In genomic region chr10:128335582-128335981, GRCm38 (mm10) we compare ENCODE assay signal across 8 mouse cellular contexts. TPM values are rescaled to one million over a fixed set of nuclear protein-coding genes. Genes with fewer than 3 reads are reported as not detected.
DNase-seq lines count a peak whose midpoint lies in the region; ATAC-seq and TF ChIP-seq lines count a peak whose summit lies in the region.
"Had no signal": no experiment of that assay in that cellular context is flagged by ENCODE, and none has a peak within 500 bp of the region (broad histone marks: within the 10 kb centered on the region; RNA-seq: fewer than 3 reads in every experiment).

No protein-coding gene starts in this region.

- H3K36me3 ChIP-seq in CH12.LX (replicated peaks in 1 of 2; ENCODE audit: control insufficient read depth in 1 of 2, insufficient read depth in 1 of 2, low read length in 1 of 2): peaks cover 3 to 12% of the 10 kb centered on the region in 2 experiments
- H3K36me3 ChIP-seq in lung, embryonic 14.5 days (ENCODE audit: insufficient read depth): 0 out of 2 replicates have a peak, but pooled peaks cover 3% of the 10 kb centered on the region

- H3K27ac ChIP-seq in CH12.LX (ENCODE audit: insufficient read depth, low read depth): no peak overlapping the region
- H3K27ac ChIP-seq in gastrocnemius, adult 2 months: peak overlapping the region; percentile 97
- no peak overlapping the region for H3K27ac ChIP-seq in lung, embryonic 14.5 days (ENCODE audit: low read depth)

- H3K4me3 ChIP-seq in CH12.LX (replicated peaks in 1 of 3; ENCODE audit: low read depth in 2 of 3, low read length in 2 of 3, poor library complexity in 1 of 3): no peak overlapping the region
- H3K4me3 ChIP-seq in gastrocnemius, adult 2 months: no peak overlapping the region
- no peak overlapping the region for H3K4me3 ChIP-seq in lung, embryonic 14.5 days (ENCODE audit: low read depth, low read length)

- peak; percentile 90 to 93 for DNase-seq in B cell, adult 2 months
- peak; percentile 85 for DNase-seq in CH12.LX (ENCODE audit: extremely low read depth)
- DNase-seq in c-Kit-positive CD71-positive TER-119-negative erythroid progenitor cells, embryonic 14.5 days (ENCODE audit: low read depth): peak; percentile 93
- DNase-seq in gastrocnemius, adult 2 months: peak; percentile 85
- peak; percentile 86 for DNase-seq in kidney, adult 9 months
- DNase-seq in lung, embryonic 14.5 days: peak; percentile 90
- DNase-seq in spleen, adult 12 weeks (ENCODE audit: low spot score): peak; percentile 81

- in situ Hi-C loops in CH12.LX (cut with MboI; ENCODE audit: low pct_ligation_motif_present, low pct_unique_long_range_greater_than_20kb, low sequenced_read_pairs): no loop called here

- no peak overlapping the region for H3K9ac ChIP-seq in CH12.LX (ENCODE audit: insufficient read depth, low read depth)
- H3K9ac ChIP-seq in lung, embryonic 14.5 days: no peak overlapping the region

- peak; percentile 86 to 92 for TF ChIP-seq CTCF in CH12.LX (conservative IDR thresholded peaks at IDR 0.05 in 1 of 2, IDR thresholded peaks at IDR 0.05 in 1 of 2; ENCODE audit: low read depth in 2 of 2, low read length in 2 of 2)
- TF ChIP-seq CTCF in gastrocnemius, adult 2 months (IDR thresholded peaks at IDR 0.05): peak; percentile 78
- peak; percentile 87 for TF ChIP-seq CTCF in lung, embryonic 14.5 days (IDR thresholded peaks at IDR 0.05; ENCODE audit: low read depth)

- 0 out of 2 replicates have a peak overlapping the region, but pooled peaks have one; percentile 25 for H3K4me2 ChIP-seq in CH12.LX (ENCODE audit: insufficient read depth, low read depth, poor library complexity, severe bottlenecking)
- no peak overlapping the region for H3K4me2 ChIP-seq in lung, embryonic 14.5 days

- TF ChIP-seq RAD21 in CH12.LX (IDR thresholded peaks at IDR 0.05; ENCODE audit: low read depth, low read length): peak; percentile 85

- no peaks in the 10 kb centered on the region for H3K27me3 ChIP-seq in CH12.LX (replicated peaks)
- H3K27me3 ChIP-seq in lung, embryonic 14.5 days (ENCODE audit: insufficient read depth, low read length): no peaks in the 10 kb centered on the region

- no peaks in the 10 kb centered on the region for H3K9me3 ChIP-seq in CH12.LX (replicated peaks; ENCODE audit: low read length)
- no peaks in the 10 kb centered on the region for H3K9me3 ChIP-seq in lung, embryonic 14.5 days (ENCODE audit: low read depth, low read length)

- ATAC-seq in lung, embryonic 14.5 days (ENCODE audit: insufficient read depth): no peak

- WGBS in lung, embryonic 14.5 days: 1% methylated on average over 4 of the region's 4 CpGs

- H3K79me2 ChIP-seq in CH12.LX (replicated peaks; ENCODE audit: control insufficient read depth, extremely low read depth, insufficient read depth, poor library complexity, severe bottlenecking): peaks cover 26% of the 10 kb centered on the region

- dilution Hi-C loops in CH12.LX (cut with MboI; ENCODE audit: extremely low pct_ligation_motif_present, extremely low pct_unique_long_range_greater_than_20kb, low sequenced_read_pairs): no loop called here

- intact Hi-C loops in gastrocnemius, adult 2 months (cut with DNase I): loop anchor here (5.0 kb wide), 1 partner anchor 42 kb away; the partner anchor contains the start of gene Ankrd52

- TF ChIP-seq POLR2A in CH12.LX (IDR thresholded peaks at IDR 0.05; ENCODE audit: low read depth, low read length): no peak

- H3K4me1 ChIP-seq in CH12.LX (ENCODE audit: control insufficient read depth in 1 of 2, insufficient read depth in 2 of 2): peaks cover 10 to 30% of the 10 kb centered on the region in 2 experiments
- H3K4me1 ChIP-seq in lung, embryonic 14.5 days (ENCODE audit: insufficient read depth): peaks cover 8% of the 10 kb centered on the region

- no peak for TF ChIP-seq EP300 in CH12.LX (IDR thresholded peaks at IDR 0.05; ENCODE audit: low read length)

TF ChIP-seq in CH12.LX, 34 proteins besides CTCF, POLR2A, EP300 and RAD21:
- TF ChIP-seq HCFC1 (IDR thresholded peaks at IDR 0.05; ENCODE audit: low read depth, low read length) (peak; percentile 34; the same call in 1 of the 2 replicates), MAZ (IDR thresholded peaks at IDR 0.05; ENCODE audit: low read depth, low read length) (0 out of 2 replicates have a peak, but pooled peaks have one; percentile 68), ZMIZ1 (IDR thresholded peaks at IDR 0.05; ENCODE audit: low read depth, low read length) (no peak), MYC (IDR thresholded peaks at IDR 0.05; ENCODE audit: low read depth, low read length) (peak; percentile 55; the same call in 1 of the 2 replicates), JUND (conservative IDR thresholded peaks at IDR 0.05; ENCODE audit: low read depth, low read length) (peak; percentile 38; the same call in 1 of the 2 replicates), ZNF384 (IDR thresholded peaks at IDR 0.05; ENCODE audit: low read depth, low read length) (peak; percentile 54), SMC3 (IDR thresholded peaks at IDR 0.05; ENCODE audit: low read depth, low read length) (peak; percentile 81), BHLHE40 (IDR thresholded peaks at IDR 0.05; ENCODE audit: low read depth, low read length) (peak; percentile 35; the same call in 1 of the 2 replicates), KAT2A (IDR thresholded peaks at IDR 0.05; ENCODE audit: insufficient replicate concordance, low read length) (no peak), IRF4 (IDR thresholded peaks at IDR 0.05; ENCODE audit: low read depth, low read length) (peak; percentile 61; the same call in 1 of the 2 replicates), ETS1 (conservative IDR thresholded peaks at IDR 0.05; ENCODE audit: low read depth, low read length) (no peak), SIN3A (IDR thresholded peaks at IDR 0.05; ENCODE audit: low read length) (peak; percentile 68), ELF1 (IDR thresholded peaks at IDR 0.05; ENCODE audit: low read depth, low read length) (peak; percentile 55), TCF12 (IDR thresholded peaks at IDR 0.05; ENCODE audit: low read depth, low read length) (no peak), NELFE (IDR thresholded peaks at IDR 0.05; ENCODE audit: low read depth, low read length) (peak; percentile 41; the same call in 1 of the 2 replicates), USF2 (conservative IDR thresholded peaks at IDR 0.05; ENCODE audit: low read depth, low read length) (no peak), MAFK (IDR thresholded peaks at IDR 0.05; ENCODE audit: insufficient replicate concordance, low read length) (0 out of 2 replicates have a peak, but pooled peaks have one; percentile 31), MEF2A (IDR thresholded peaks at IDR 0.05; ENCODE audit: borderline replicate concordance, low read depth, low read length) (peak; percentile 55; the same call in 1 of the 2 replicates), NRF1 (IDR thresholded peaks at IDR 0.05; ENCODE audit: low read depth, low read length) (0 out of 2 replicates have a peak, but pooled peaks have one; percentile 10), ZC3H11A (IDR thresholded peaks at IDR 0.05; ENCODE audit: low read depth, low read length) (peak; percentile 20; the same call in 1 of the 2 replicates), USF1 (IDR thresholded peaks at IDR 0.05; ENCODE audit: low read depth, low read length) (no peak), MAX (IDR thresholded peaks at IDR 0.05; ENCODE audit: low read length) (peak; percentile 50; the same call in 1 of the 2 replicates), TBP (conservative IDR thresholded peaks at IDR 0.05; ENCODE audit: low read depth, low read length) (0 out of 2 replicates have a peak, but pooled peaks have one; percentile 38)

RNA-seq across cellular contexts. Expression of gene Cs, which starts 2.0 kb away (rescaled TPM):
- total RNA-seq in CH12.LX (2012; rRNA removed) (145 and 149 TPM in 2 replicates), CH12.LX (2014; rRNA removed) (131 and 137 TPM in 2 replicates)
- polyA plus RNA-seq in CH12.LX (2012; ENCODE audit: insufficient read length, low read depth): 214 and 240 TPM in 2 replicates
- total RNA-seq in gastrocnemius, adult 2 months (2021): 100 to 1,000 TPM; 541 to 658 TPM
- 205 and 211 TPM in 2 replicates for polyA plus RNA-seq in lung, embryonic 14.5 days (2014; fragmentation: Nextera tagmentation; extraction: Ambion mirVana)

RNA-seq across cellular contexts. Expression of gene Cnpy2, which starts 13.3 kb away (rescaled TPM):
- 91.0 and 111 TPM in 2 replicates for total RNA-seq in CH12.LX (2012; rRNA removed)
- 64.9 and 72.0 TPM in 2 replicates for total RNA-seq in CH12.LX (2014; rRNA removed)
- 98.9 and 107 TPM in 2 replicates for polyA plus RNA-seq in CH12.LX (2012; ENCODE audit: insufficient read length, low read depth)
- 10 to 100 TPM; 35.1 to 52.1 TPM for total RNA-seq in gastrocnemius, adult 2 months (2021)
- 317 and 336 TPM in 2 replicates for polyA plus RNA-seq in lung, embryonic 14.5 days (2014; fragmentation: Nextera tagmentation; extraction: Ambion mirVana)

RNA-seq across cellular contexts. Expression of gene Pan2, which starts 32.4 kb away (rescaled TPM):
- total RNA-seq in CH12.LX (2012; rRNA removed) (8.1 and 11.0 TPM in 2 replicates), CH12.LX (2014; rRNA removed) (9.4 and 10.6 TPM in 2 replicates)
- 16.1 and 18.5 TPM in 2 replicates for polyA plus RNA-seq in CH12.LX (2012; ENCODE audit: insufficient read length, low read depth)
- 1 to 10 TPM; 5.1 to 5.3 TPM for total RNA-seq in gastrocnemius, adult 2 months (2021)
- 33.4 and 36.2 TPM in 2 replicates for polyA plus RNA-seq in lung, embryonic 14.5 days (2014; fragmentation: Nextera tagmentation; extraction: Ambion mirVana)

RNA-seq across cellular contexts. Expression of gene Coq10a, which starts 33.2 kb away (rescaled TPM):
- total RNA-seq in CH12.LX (2012; rRNA removed): 8.4 and 11.1 TPM in 2 replicates
- total RNA-seq in CH12.LX (2014; rRNA removed): 5.7 and 7.7 TPM in 2 replicates
- polyA plus RNA-seq in CH12.LX (2012; ENCODE audit: insufficient read length, low read depth): 8.6 and 12.1 TPM in 2 replicates
- 100 to 1,000 TPM; 447 to 542 TPM for total RNA-seq in gastrocnemius, adult 2 months (2021)
- polyA plus RNA-seq in lung, embryonic 14.5 days (2014; fragmentation: Nextera tagmentation; extraction: Ambion mirVana): 12.8 and 14.5 TPM in 2 replicates

RNA-seq across cellular contexts. Expression of gene Il23a, which starts 37.0 kb away (rescaled TPM):
- total RNA-seq in CH12.LX (2012; rRNA removed) (1.2 and 3.6 TPM in 2 replicates), CH12.LX (2014; rRNA removed) (0.32 and 0.41 TPM in 2 replicates)
- 0.30 and 0.49 TPM in 2 replicates for polyA plus RNA-seq in CH12.LX (2012; ENCODE audit: insufficient read length, low read depth)
- not detected for total RNA-seq in gastrocnemius, adult 2 months (2021)
- polyA plus RNA-seq in lung, embryonic 14.5 days (2014; fragmentation: Nextera tagmentation; extraction: Ambion mirVana): 0.17 and 0.41 TPM in 2 replicates
- total RNA-seq: layer of hippocampus, adult 8-10 months had no signal
